Comparison of ENCODE assay signal across 29 mouse cellular contexts in genomic region chr1:175368062-175368461, GRCm38 (mm10).
"Had no signal": no experiment of that assay in that cellular context is flagged by ENCODE, and none has a peak within 500 bp of the region (broad histone marks: within the 10 kb centered on the region; RNA-seq: fewer than 3 reads in every experiment).

No protein-coding gene starts in this region.

- H3K4me2 ChIP-seq: limb, embryonic 12.5 days; limb, embryonic 13.5 days; limb, embryonic 15.5 days; liver, embryonic 11.5 days; liver, embryonic 12.5 days; liver, embryonic 13.5 days; liver, embryonic 15.5 days; lung, embryonic 14.5 days; lung, embryonic 15.5 days; midbrain, embryonic 11.5 days; midbrain, embryonic 12.5 days; midbrain, embryonic 13.5 days; midbrain, embryonic 15.5 days; neural tube, embryonic 12.5 days had no signal

- H3K36me3 ChIP-seq: limb, embryonic 10.5 days; limb, embryonic 12.5 days; limb, embryonic 13.5 days; limb, embryonic 15.5 days; liver, embryonic 12.5 days; liver, embryonic 13.5 days; liver, embryonic 15.5 days; lung, embryonic 15.5 days; midbrain, embryonic 10.5 days; midbrain, embryonic 12.5 days; midbrain, embryonic 13.5 days; midbrain, embryonic 15.5 days; neural tube, embryonic 12.5 days had no signal

- H3K4me3 ChIP-seq: limb, embryonic 10.5 days; limb, embryonic 12.5 days; limb, embryonic 13.5 days; limb, embryonic 15.5 days; liver, embryonic 12.5 days; liver, embryonic 13.5 days; liver, embryonic 15.5 days; lung, embryonic 15.5 days; megakaryocyte, embryonic 14.5 days; midbrain, embryonic 10.5 days; midbrain, embryonic 12.5 days; midbrain, embryonic 13.5 days; midbrain, embryonic 15.5 days; neural tube, embryonic 12.5 days had no signal

- DNase-seq: left cerebral cortex, postnatal 4 days; liver; liver, embryonic 13.5 days; liver, postnatal 0 days; lung, adult 18-20 months; lung, adult 2 months; lung, embryonic 14.5 days; lung, postnatal 10 days; lung, postnatal 14 days; lung, postnatal 36 days; lung, postnatal 4 days; midbrain, embryonic 14.5 days had no signal

- H3K27me3 ChIP-seq: limb, embryonic 12.5 days; limb, embryonic 13.5 days; limb, embryonic 15.5 days; liver, embryonic 12.5 days; liver, embryonic 13.5 days; liver, embryonic 15.5 days; lung, embryonic 15.5 days; megakaryocyte, embryonic 14.5 days; midbrain, embryonic 12.5 days; midbrain, embryonic 13.5 days; midbrain, embryonic 15.5 days; neural tube, embryonic 12.5 days had no signal

- H3K4me1 ChIP-seq: limb, embryonic 10.5 days; limb, embryonic 12.5 days; limb, embryonic 13.5 days; limb, embryonic 15.5 days; liver, embryonic 12.5 days; liver, embryonic 13.5 days; liver, embryonic 15.5 days; lung, embryonic 15.5 days; megakaryocyte, embryonic 14.5 days; midbrain, embryonic 10.5 days; midbrain, embryonic 12.5 days; midbrain, embryonic 13.5 days; midbrain, embryonic 15.5 days; neural tube, embryonic 12.5 days had no signal

- H3K27ac ChIP-seq: limb, embryonic 10.5 days; limb, embryonic 12.5 days; limb, embryonic 13.5 days; limb, embryonic 15.5 days; liver, embryonic 12.5 days; liver, embryonic 13.5 days; liver, embryonic 14.5 days; liver, embryonic 15.5 days; lung, embryonic 15.5 days; macrophage; midbrain, embryonic 10.5 days; midbrain, embryonic 12.5 days; midbrain, embryonic 13.5 days; midbrain, embryonic 15.5 days; neural tube, embryonic 12.5 days had no signal
